Mouse (Mus musculus) forebrain, embryonic 15.5 days (tissue): ENCODE data around the gene Ppp1r12a. TPM values are rescaled to one million over a fixed set of nuclear protein-coding genes. Genes with fewer than 3 reads are reported as not detected.

ENCODE experiments used
- ATAC-seq: fragments of 200-750 bp; cut with Nextera tagmentation; replicated peaks from 2 replicates; pipeline ENCODE4 v1.8.0; 2017; ENCODE audit warnings: mild to moderate bottlenecking, moderate TSS enrichment, moderate library complexity
- H3K27ac ChIP-seq: fragments of 300-500 bp; sonication (generic); replicated peaks from 2 replicates; pipeline ENCODE4 v1.5.1; 2015; ENCODE audit warnings: mild to moderate bottlenecking, inconsistent platforms
- H3K27me3 ChIP-seq: fragments of 300-500 bp; sonication (generic); 2 replicates; pipeline ENCODE4 v1.6.1; 2015; ENCODE audit warnings: inconsistent platforms
- H3K36me3 ChIP-seq: fragments of 300-500 bp; sonication (generic); 2 replicates; pipeline ENCODE4 v1.6.1; 2015; ENCODE audit warnings: mild to moderate bottlenecking, inconsistent platforms
- H3K4me1 ChIP-seq: fragments of 300-500 bp; sonication (generic); 2 replicates; pipeline ENCODE4 v1.6.1; 2015; ENCODE audit warnings: inconsistent platforms
- H3K4me2 ChIP-seq: fragments of 300-500 bp; sonication (generic); replicated peaks from 2 replicates; pipeline ENCODE4 v1.6.1; 2015; ENCODE audit warnings: mild to moderate bottlenecking, inconsistent platforms
- H3K4me3 ChIP-seq: fragments of 300-500 bp; sonication (generic); 2 replicates; pipeline ENCODE4 v1.5.1; 2015; ENCODE audit warnings: mild to moderate bottlenecking, inconsistent platforms
- H3K9ac ChIP-seq: fragments of 300-500 bp; sonication (generic); replicated peaks from 2 replicates; pipeline ENCODE4 v1.6.1; 2015; ENCODE audit warnings: mild to moderate bottlenecking, inconsistent platforms
- H3K9me3 ChIP-seq: fragments of 300-500 bp; sonication (generic); 2 replicates; pipeline ENCODE4 v1.6.1; 2016; ENCODE audit warnings: inconsistent platforms
- WGBS: fragments of 180-500 bp; shearing (Covaris S2); methylation state at CpG from one replicate; pipeline ENCODE4 v1.1.7; 2015; ENCODE audit warnings: mixed read lengths; 5-methylcytosine and 5-hydroxymethylcytosine counted together
- polyA plus RNA-seq: library from polyadenylated mRNA; unstranded; fragments of >200 nt; fragmentation: Nextera tagmentation; extraction: Ambion mirVana; gene quantifications from 2 replicates; pipeline ENCODE4 v1.2.1, GENCODE M21; 2015

Gene Ppp1r12a
- polyA plus RNA-seq, 1 experiment from 2014 or later: 82.4 TPM

GRCm38 (mm10) chr10:108139788-108140187 lies 22.2 kb upstream of the Ppp1r12a start:
- 82% methylated on average over 3 of the region's 3 CpGs for WGBS
- H3K27ac ChIP-seq: no peak overlapping the region
- no peaks in the 10 kb centered on the region for H3K9me3 ChIP-seq
- no peak for ATAC-seq
- no peak overlapping the region for H3K9ac ChIP-seq
- H3K36me3 ChIP-seq: no peaks in the 10 kb centered on the region
- H3K4me3 ChIP-seq: no peak overlapping the region
- no peaks in the 10 kb centered on the region for H3K4me1 ChIP-seq
- H3K27me3 ChIP-seq: no peaks in the 10 kb centered on the region
- H3K4me2 ChIP-seq: no peak overlapping the region

- Histone ChIP-seq H3K9me3 (no peaks in the 10 kb centered on the region), H3K27me3 (no peaks in the 10 kb centered on the region), H3K9ac (no peak overlapping the region), H3K36me3 (no peaks in the 10 kb centered on the region), H3K4me1 (no peaks in the 10 kb centered on the region), H3K4me3 (no peak overlapping the region), H3K4me2 (no peak overlapping the region), H3K27ac (no peak overlapping the region)
- ATAC-seq: no peak
- WGBS: 96% methylated on average over 3 of the region's 3 CpGs
Observed at GRCm38 (mm10) chr10:108140742-108141141, 21.3 kb upstream of the Ppp1r12a start.

- H3K4me2 ChIP-seq: no peak overlapping the region
- H3K27me3 ChIP-seq: no peaks in the 10 kb centered on the region
- ATAC-seq: no peak
- no peak overlapping the region for H3K9ac ChIP-seq
- H3K4me1 ChIP-seq: no peaks in the 10 kb centered on the region
- no peaks in the 10 kb centered on the region for H3K36me3 ChIP-seq
- no peak overlapping the region for H3K27ac ChIP-seq
- no peak overlapping the region for H3K4me3 ChIP-seq
- WGBS: 82% methylated on average over 4 of the region's 4 CpGs
- no peaks in the 10 kb centered on the region for H3K9me3 ChIP-seq
Observed at GRCm38 (mm10) chr10:108143991-108144525, 17.9 kb upstream of the Ppp1r12a start.

GRCm38 (mm10) chr10:108145701-108146100 lies 16.3 kb upstream of the Ppp1r12a start:
- H3K4me2 ChIP-seq: no peak overlapping the region
- H3K36me3 ChIP-seq: no peaks in the 10 kb centered on the region
- no peak overlapping the region for H3K4me3 ChIP-seq
- WGBS: 73% methylated on average over 9 of the region's 9 CpGs
- ATAC-seq: no peak
- H3K4me1 ChIP-seq: no peaks in the 10 kb centered on the region
- no peak overlapping the region for H3K9ac ChIP-seq
- no peak overlapping the region for H3K27ac ChIP-seq
- H3K27me3 ChIP-seq: no peaks in the 10 kb centered on the region
- no peaks in the 10 kb centered on the region for H3K9me3 ChIP-seq

GRCm38 (mm10) chr10:108147031-108147430 lies 15.0 kb upstream of the Ppp1r12a start:
- H3K9ac ChIP-seq: no peak overlapping the region
- no peaks in the 10 kb centered on the region; the same call in 1 of the 2 replicates for H3K9me3 ChIP-seq
- H3K4me3 ChIP-seq: no peak overlapping the region
- ATAC-seq: no peak
- no peaks in the 10 kb centered on the region for H3K27me3 ChIP-seq
- no peak overlapping the region for H3K4me2 ChIP-seq
- no peaks in the 10 kb centered on the region for H3K4me1 ChIP-seq
- 85% methylated on average over 9 of the region's 9 CpGs for WGBS
- no peak overlapping the region for H3K27ac ChIP-seq
- H3K36me3 ChIP-seq: no peaks in the 10 kb centered on the region

- Histone ChIP-seq H3K4me1 (no peaks in the 10 kb centered on the region; the same call in 1 of the 2 replicates), H3K9me3 (no peaks in the 10 kb centered on the region; the same call in 1 of the 2 replicates), H3K27me3 (no peaks in the 10 kb centered on the region), H3K4me2 (no peak overlapping the region), H3K4me3 (no peak overlapping the region), H3K9ac (no peak overlapping the region), H3K36me3 (no peaks in the 10 kb centered on the region), H3K27ac (no peak overlapping the region)
- no peak for ATAC-seq
- 80% methylated on average over 3 of the region's 3 CpGs for WGBS
Observed at GRCm38 (mm10) chr10:108153301-108153700, 8.7 kb upstream of the Ppp1r12a start.

GRCm38 (mm10) chr10:108155042-108155686 lies 6.8 kb upstream of the Ppp1r12a start:
- H3K4me1 ChIP-seq: no peaks in the 10 kb centered on the region; the same call in 1 of the 2 replicates
- no peaks in the 10 kb centered on the region for H3K36me3 ChIP-seq
- H3K4me3 ChIP-seq: no peak overlapping the region
- 73% methylated on average over 21 of the region's 21 CpGs for WGBS
- no peaks in the 10 kb centered on the region for H3K27me3 ChIP-seq
- H3K27ac ChIP-seq: no peak overlapping the region
- H3K9ac ChIP-seq: no peak overlapping the region
- no peaks in the 10 kb centered on the region; the same call in 1 of the 2 replicates for H3K9me3 ChIP-seq
- no peak for ATAC-seq
- no peak overlapping the region for H3K4me2 ChIP-seq

GRCm38 (mm10) chr10:108155687-108156067 lies 6.3 kb upstream of the Ppp1r12a start:
- no peaks in the 10 kb centered on the region; the same call in 1 of the 2 replicates for H3K9me3 ChIP-seq
- H3K27ac ChIP-seq: no peak overlapping the region
- no peaks in the 10 kb centered on the region for H3K36me3 ChIP-seq
- no peaks in the 10 kb centered on the region for H3K27me3 ChIP-seq
- no peak overlapping the region for H3K4me3 ChIP-seq
- H3K9ac ChIP-seq: no peak overlapping the region
- 88% methylated on average over 7 of the region's 7 CpGs for WGBS
- no peak for ATAC-seq
- no peaks in the 10 kb centered on the region; the same call in 1 of the 2 replicates for H3K4me1 ChIP-seq
- no peak overlapping the region for H3K4me2 ChIP-seq

GRCm38 (mm10) chr10:108156128-108156527 lies 5.9 kb upstream of the Ppp1r12a start:
- 96% methylated on average over 3 of the region's 3 CpGs for WGBS
- H3K36me3 ChIP-seq: no peaks in the 10 kb centered on the region
- H3K4me2 ChIP-seq: no peak overlapping the region
- no peaks in the 10 kb centered on the region for H3K27me3 ChIP-seq
- no peak overlapping the region for H3K4me3 ChIP-seq
- H3K4me1 ChIP-seq: peaks cover 4% of the 10 kb centered on the region
- no peaks in the 10 kb centered on the region; the same call in 1 of the 2 replicates for H3K9me3 ChIP-seq
- no peak overlapping the region for H3K9ac ChIP-seq
- no peak overlapping the region for H3K27ac ChIP-seq
- ATAC-seq: no peak

- Histone ChIP-seq H3K27me3 (no peaks in the 10 kb centered on the region), H3K9me3 (no peaks in the 10 kb centered on the region), H3K9ac (no peak overlapping the region), H3K4me1 (peaks cover 14% of the 10 kb centered on the region), H3K4me3 (no peak overlapping the region), H3K27ac (no peak overlapping the region), H3K36me3 (no peaks in the 10 kb centered on the region), H3K4me2 (no peak overlapping the region)
- no peak for ATAC-seq
- 90% methylated on average over 14 of the region's 14 CpGs for WGBS
Observed at GRCm38 (mm10) chr10:108159002-108159401, 3.0 kb upstream of the Ppp1r12a start.

- peak overlapping the region; percentile 100 for H3K9ac ChIP-seq
- peak; percentile 67 for ATAC-seq
- peak overlapping the region; percentile 99 for H3K27ac ChIP-seq
- H3K9me3 ChIP-seq: no peaks in the 10 kb centered on the region
- H3K4me1 ChIP-seq: peaks cover 36% of the 10 kb centered on the region
- peak overlapping the region; percentile 100 for H3K4me3 ChIP-seq
- no peaks in the 10 kb centered on the region for H3K27me3 ChIP-seq
- WGBS: under 1% methylated on average over 73 of the region's 79 CpGs
- H3K4me2 ChIP-seq: peak overlapping the region; percentile 60
- no peaks in the 10 kb centered on the region for H3K36me3 ChIP-seq
Observed at GRCm38 (mm10) chr10:108162297-108163020, 466 bp downstream of the Ppp1r12a start.

GRCm38 (mm10) chr10:108163021-108163410 lies 1.0 kb downstream of the Ppp1r12a start:
- Histone ChIP-seq H3K4me2 (peak overlapping the region; percentile 60), H3K9ac (peak overlapping the region; percentile 100), H3K4me1 (peaks cover 36% of the 10 kb centered on the region), H3K4me3 (peak overlapping the region; percentile 100), H3K27ac (peak overlapping the region; percentile 99), H3K9me3 (no peaks in the 10 kb centered on the region), H3K27me3 (no peaks in the 10 kb centered on the region), H3K36me3 (no peaks in the 10 kb centered on the region)
- no peak for ATAC-seq
- 0% methylated on average over 12 of the region's 12 CpGs for WGBS
